Mouse (Mus musculus) left cerebral cortex, postnatal 10 days (tissue): Measurements from ENCODE around the gene Pkm. TPM values are rescaled to one million over a fixed set of nuclear protein-coding genes. Genes with fewer than 3 reads are reported as not detected.

ENCODE experiments used
- total RNA-seq, 2 experiments: library from RNA; stranded (reverse); gene quantifications; 2 replicates each; pipeline ENCODE4 v1.2.3; 2021

Gene Pkm
- total RNA-seq, 2 experiments from 2014 or later: 687 to 749 TPM

Other genes starting within 250 kb of the Pkm start
- gene Arih1, start 169.8 kb upstream of the Pkm start, total RNA-seq: 100 to 1,000 TPM; 107 TPM
- 10 to 100 TPM; 33.4 to 34.2 TPM for gene Hexa, start 116.8 kb upstream of the Pkm start, total RNA-seq
- 1 to 10 TPM; 2.7 to 3.6 TPM for gene Tmem202, start 116.5 kb upstream of the Pkm start, total RNA-seq
- 10 to 100 TPM; 37.5 to 40.1 TPM for gene Celf6, start 78.5 kb upstream of the Pkm start, total RNA-seq
- 100 to 1,000 TPM; 210 to 217 TPM for gene Parp6, start 39.1 kb upstream of the Pkm start, total RNA-seq
- gene Gramd2, start 23.8 kb downstream of the Pkm start, total RNA-seq: 10 to 100 TPM; 13.3 to 14.6 TPM
- 1 to 10 TPM; 5.0 to 6.3 TPM for gene Senp8, start 94.3 kb downstream of the Pkm start, total RNA-seq
- 10 to 100 TPM; 71.7 to 75.9 TPM for gene Myo9a, start 94.5 kb downstream of the Pkm start, total RNA-seq